Mouse (Mus musculus): ENCODE results near the gene Abca1. TPM values are rescaled to one million over a fixed set of nuclear protein-coding genes. Genes with fewer than 3 reads are reported as not detected.

Abca1 gene
- polyA plus RNA-seq, 1 experiment from 2014 or later, result 5.6 TPM

GRCm38 (mm10) chr4:53186141-53186540 lies 26.4 kb upstream of the Abca1 start:
- Histone ChIP-seq H3K9ac (ENCODE audit: low read length) (no peak overlapping the region), H3K4me1 (replicated peaks; ENCODE audit: control insufficient read depth, insufficient read depth, low read length) (no peaks in the 10 kb centered on the region), H3K4me2 (ENCODE audit: low read depth, low read length, severe bottlenecking) (no peak overlapping the region), H3K4me3 (ENCODE audit: low read depth, low read length) (no peak overlapping the region), H3K27ac (ENCODE audit: low read depth, low read length) (no peak overlapping the region), H3K36me3 (ENCODE audit: control insufficient read depth, insufficient read depth, low read length) (no peaks in the 10 kb centered on the region), H3K9me3 (ENCODE audit: control insufficient read depth, low read length) (no peaks in the 10 kb centered on the region), H3K27me3 (ENCODE audit: control insufficient read depth, insufficient read depth, low read length) (no peaks in the 10 kb centered on the region)
- DNase-seq (ENCODE audit: low spot score) (no peak), ATAC-seq (replicated peaks; ENCODE audit: low FRiP score) (no peak)
- 88% methylated on average over 4 of the region's 4 CpGs for WGBS

GRCm38 (mm10) chr4:53181479-53181878 lies 21.8 kb upstream of the Abca1 start:
- H3K4me1 ChIP-seq (replicated peaks; ENCODE audit: control insufficient read depth, insufficient read depth, low read length), result no peaks in the 10 kb centered on the region
- no peak overlapping the region for H3K27ac ChIP-seq (ENCODE audit: low read depth, low read length)
- no peak for DNase-seq (ENCODE audit: low spot score)
- no peaks in the 10 kb centered on the region for H3K27me3 ChIP-seq (ENCODE audit: control insufficient read depth, insufficient read depth, low read length)
- no peak for ATAC-seq (replicated peaks; ENCODE audit: low FRiP score)
- H3K36me3 ChIP-seq (ENCODE audit: control insufficient read depth, insufficient read depth, low read length), result no peaks in the 10 kb centered on the region
- no peak overlapping the region for H3K4me3 ChIP-seq (ENCODE audit: low read depth, low read length)
- no peaks in the 10 kb centered on the region for H3K9me3 ChIP-seq (ENCODE audit: control insufficient read depth, low read length)
- 85% methylated on average over 6 of the region's 6 CpGs for WGBS
- H3K9ac ChIP-seq (ENCODE audit: low read length), result no peak overlapping the region
- no peak overlapping the region for H3K4me2 ChIP-seq (ENCODE audit: low read depth, low read length, severe bottlenecking)

- Histone ChIP-seq H3K27ac (ENCODE audit: low read depth, low read length) (no peak overlapping the region), H3K9ac (ENCODE audit: low read length) (no peak overlapping the region), H3K9me3 (ENCODE audit: control insufficient read depth, low read length) (no peaks in the 10 kb centered on the region), H3K36me3 (ENCODE audit: control insufficient read depth, insufficient read depth, low read length) (no peaks in the 10 kb centered on the region), H3K4me3 (ENCODE audit: low read depth, low read length) (no peak overlapping the region), H3K4me2 (ENCODE audit: low read depth, low read length, severe bottlenecking) (no peak overlapping the region), H3K4me1 (replicated peaks; ENCODE audit: control insufficient read depth, insufficient read depth, low read length) (no peaks in the 10 kb centered on the region), H3K27me3 (ENCODE audit: control insufficient read depth, insufficient read depth, low read length) (no peaks in the 10 kb centered on the region)
- WGBS, result 89% methylated on average over 10 of the region's 10 CpGs
- DNase-seq (ENCODE audit: low spot score) (no peak), ATAC-seq (replicated peaks; ENCODE audit: low FRiP score) (no peak)
Observed at GRCm38 (mm10) chr4:53179308-53179820, 19.7 kb upstream of the Abca1 start.

GRCm38 (mm10) chr4:53178489-53178888 lies 18.8 kb upstream of the Abca1 start:
- ATAC-seq (replicated peaks; ENCODE audit: low FRiP score), result no peak
- H3K9ac ChIP-seq (ENCODE audit: low read length), result no peak overlapping the region

GRCm38 (mm10) chr4:53177696-53178095 lies 18.0 kb upstream of the Abca1 start:
- H3K4me1 ChIP-seq (replicated peaks; ENCODE audit: control insufficient read depth, insufficient read depth, low read length), result no peaks in the 10 kb centered on the region
- DNase-seq (ENCODE audit: low spot score) (no peak), ATAC-seq (replicated peaks; ENCODE audit: low FRiP score) (no peak)
- H3K36me3 ChIP-seq (ENCODE audit: control insufficient read depth, insufficient read depth, low read length), result no peaks in the 10 kb centered on the region
- H3K9ac ChIP-seq (ENCODE audit: low read length), result no peak overlapping the region
- H3K9me3 ChIP-seq (ENCODE audit: control insufficient read depth, low read length), result no peaks in the 10 kb centered on the region
- H3K27me3 ChIP-seq (ENCODE audit: control insufficient read depth, insufficient read depth, low read length), result no peaks in the 10 kb centered on the region
- no peak overlapping the region for H3K27ac ChIP-seq (ENCODE audit: low read depth, low read length)
- no peak overlapping the region for H3K4me3 ChIP-seq (ENCODE audit: low read depth, low read length)
- no peak overlapping the region for H3K4me2 ChIP-seq (ENCODE audit: low read depth, low read length, severe bottlenecking)
- 89% methylated on average over 8 of the region's 8 CpGs for WGBS

More at GRCm38 (mm10) chr4:53178489-53178888, 18.8 kb upstream of the Abca1 start:
- no peaks in the 10 kb centered on the region for H3K4me1 ChIP-seq (replicated peaks; ENCODE audit: control insufficient read depth, insufficient read depth, low read length)
- H3K4me3 ChIP-seq (ENCODE audit: low read depth, low read length), result no peak overlapping the region
- WGBS, result 87% methylated on average over 7 of the region's 7 CpGs
- H3K27ac ChIP-seq (ENCODE audit: low read depth, low read length), result no peak overlapping the region
- no peaks in the 10 kb centered on the region for H3K27me3 ChIP-seq (ENCODE audit: control insufficient read depth, insufficient read depth, low read length)
- no peak for DNase-seq (ENCODE audit: low spot score)
- H3K9me3 ChIP-seq (ENCODE audit: control insufficient read depth, low read length), result no peaks in the 10 kb centered on the region
- no peaks in the 10 kb centered on the region for H3K36me3 ChIP-seq (ENCODE audit: control insufficient read depth, insufficient read depth, low read length)
- no peak overlapping the region for H3K4me2 ChIP-seq (ENCODE audit: low read depth, low read length, severe bottlenecking)

GRCm38 (mm10) chr4:53174906-53175305 lies 15.2 kb upstream of the Abca1 start:
- no peak for ATAC-seq (replicated peaks; ENCODE audit: low FRiP score)
- Histone ChIP-seq H3K27me3 (ENCODE audit: control insufficient read depth, insufficient read depth, low read length) (no peaks in the 10 kb centered on the region), H3K36me3 (ENCODE audit: control insufficient read depth, insufficient read depth, low read length) (no peaks in the 10 kb centered on the region), H3K27ac (ENCODE audit: low read depth, low read length) (no peak overlapping the region), H3K9me3 (ENCODE audit: control insufficient read depth, low read length) (no peaks in the 10 kb centered on the region), H3K9ac (ENCODE audit: low read length) (no peak overlapping the region), H3K4me1 (replicated peaks; ENCODE audit: control insufficient read depth, insufficient read depth, low read length) (no peaks in the 10 kb centered on the region), H3K4me2 (ENCODE audit: low read depth, low read length, severe bottlenecking) (no peak overlapping the region), H3K4me3 (ENCODE audit: low read depth, low read length) (no peak overlapping the region)
- no peak for DNase-seq (ENCODE audit: low spot score)
- WGBS, result 87% methylated on average over 7 of the region's 7 CpGs

- no peak for DNase-seq (ENCODE audit: low spot score)
- Histone ChIP-seq H3K27me3 (ENCODE audit: control insufficient read depth, insufficient read depth, low read length) (no peaks in the 10 kb centered on the region), H3K36me3 (ENCODE audit: control insufficient read depth, insufficient read depth, low read length) (no peaks in the 10 kb centered on the region), H3K4me2 (ENCODE audit: low read depth, low read length, severe bottlenecking) (no peak overlapping the region), H3K4me3 (ENCODE audit: low read depth, low read length) (no peak overlapping the region), H3K9me3 (ENCODE audit: control insufficient read depth, low read length) (no peaks in the 10 kb centered on the region), H3K4me1 (replicated peaks; ENCODE audit: control insufficient read depth, insufficient read depth, low read length) (no peaks in the 10 kb centered on the region), H3K9ac (ENCODE audit: low read length) (no peak overlapping the region), H3K27ac (ENCODE audit: low read depth, low read length) (no peak overlapping the region)
- no peak for ATAC-seq (replicated peaks; ENCODE audit: low FRiP score)
- 89% methylated on average over 2 of the region's 2 CpGs for WGBS
Observed at GRCm38 (mm10) chr4:53170403-53170802, 10.7 kb upstream of the Abca1 start.

- DNase-seq (ENCODE audit: low spot score) (no peak), ATAC-seq (replicated peaks; ENCODE audit: low FRiP score) (no peak)
- Histone ChIP-seq H3K4me1 (replicated peaks; ENCODE audit: control insufficient read depth, insufficient read depth, low read length) (no peaks in the 10 kb centered on the region), H3K9ac (ENCODE audit: low read length) (no peak overlapping the region), H3K4me3 (ENCODE audit: low read depth, low read length) (no peak overlapping the region), H3K9me3 (ENCODE audit: control insufficient read depth, low read length) (no peaks in the 10 kb centered on the region), H3K27me3 (ENCODE audit: control insufficient read depth, insufficient read depth, low read length) (no peaks in the 10 kb centered on the region), H3K27ac (ENCODE audit: low read depth, low read length) (no peak overlapping the region), H3K36me3 (ENCODE audit: control insufficient read depth, insufficient read depth, low read length) (no peaks in the 10 kb centered on the region), H3K4me2 (ENCODE audit: low read depth, low read length, severe bottlenecking) (no peak overlapping the region)
- WGBS, result 81% methylated on average over 4 of the region's 25 CpGs
Observed at GRCm38 (mm10) chr4:53165231-53165630, 5.5 kb upstream of the Abca1 start.

GRCm38 (mm10) chr4:53159176-53159575 lies 519 bp downstream of the Abca1 start:
- peak overlapping the region; percentile 49 for H3K4me3 ChIP-seq (ENCODE audit: low read depth, low read length)
- H3K36me3 ChIP-seq (ENCODE audit: control insufficient read depth, insufficient read depth, low read length), result no peaks in the 10 kb centered on the region
- no peaks in the 10 kb centered on the region for H3K4me1 ChIP-seq (replicated peaks; ENCODE audit: control insufficient read depth, insufficient read depth, low read length)
- no peaks in the 10 kb centered on the region for H3K27me3 ChIP-seq (ENCODE audit: control insufficient read depth, insufficient read depth, low read length)
- H3K4me2 ChIP-seq (ENCODE audit: low read depth, low read length, severe bottlenecking), result peak overlapping the region; percentile 86
- peak; percentile 67 for DNase-seq (ENCODE audit: low spot score)
- WGBS, result under 1% methylated on average over 20 of the region's 20 CpGs
- peak overlapping the region; percentile 45 for H3K9ac ChIP-seq (ENCODE audit: low read length)
- peak; percentile 46 for ATAC-seq (replicated peaks; ENCODE audit: low FRiP score)
- H3K9me3 ChIP-seq (ENCODE audit: control insufficient read depth, low read length), result no peaks in the 10 kb centered on the region
- H3K27ac ChIP-seq (ENCODE audit: low read depth, low read length), result no peak overlapping the region

All from forebrain, embryonic 11.5 days (tissue).